Mouse (Mus musculus) E14TG2a.4 (cell line): ENCODE data around the gene Cox7a2.

Experiments
- CTCF ChIP-seq: conservative IDR thresholded peaks from 2 replicates; pipeline ENCODE4 v1.5.1; 2014; ENCODE audit warnings: low read length
- NANOG ChIP-seq: IDR thresholded peaks from 2 replicates; pipeline ENCODE4 v1.6.1; 2014; ENCODE audit warnings: borderline replicate concordance, low read length, mixed read lengths

- TF ChIP-seq CTCF (no peak), NANOG (no peak)
These were observed 41.0 kb downstream of the Cox7a2 start, which contains the start of gene Col12a1 for GRCm38 (mm10) chr9:79718481-79719370.
